Mouse (Mus musculus): ENCODE results near the gene Lyar. TPM values are rescaled to one million over a fixed set of nuclear protein-coding genes. Genes with fewer than 3 reads are reported as not detected.

The Lyar gene
- total RNA-seq, 2 experiments from 2014 or later = 10.2 to 13.9 TPM

DNA sequence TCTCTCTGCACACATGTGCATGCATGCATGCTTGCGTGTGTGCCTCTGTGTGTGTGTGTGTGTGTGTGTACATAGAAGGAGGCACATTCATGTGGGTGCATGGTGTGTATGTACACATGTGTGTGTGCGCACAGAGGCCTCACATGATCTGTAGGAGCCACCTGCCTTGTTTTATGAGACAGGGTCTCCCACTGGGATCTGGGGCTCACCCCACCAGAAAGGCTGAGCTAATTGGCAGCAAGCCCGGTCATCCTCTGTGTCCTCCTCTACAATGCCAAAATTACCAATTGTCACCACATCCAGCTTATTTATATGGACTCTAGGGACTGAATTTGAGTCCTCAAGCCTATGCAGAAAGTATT is 21.2 kb downstream of the Lyar start:
- no peak for DNase-seq
- intact Hi-C loops (cut with DNase I; ENCODE audit: low total_unique reads) = no loop called here

DNA sequence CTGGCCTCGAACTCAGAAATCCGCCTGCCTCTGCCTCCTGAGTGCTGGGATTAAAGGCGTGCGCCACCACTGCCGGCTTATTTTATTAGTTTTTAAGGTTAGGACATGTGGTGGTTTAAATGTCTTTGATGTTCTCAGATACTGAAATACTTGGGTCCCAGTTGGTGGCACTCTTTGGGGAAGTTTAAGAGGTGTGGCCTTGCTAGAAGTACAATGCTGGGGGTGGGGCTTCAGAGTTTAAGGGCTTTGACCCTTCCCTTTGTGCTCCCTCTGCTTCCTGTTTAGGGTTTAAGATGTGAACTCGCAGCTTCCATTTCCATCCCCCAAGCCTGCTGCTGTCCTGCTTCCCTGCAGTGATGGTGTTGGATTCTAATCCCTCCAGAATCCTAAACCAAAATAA is 21.7 kb downstream of the Lyar start:
- intact Hi-C loops (cut with DNase I; ENCODE audit: low total_unique reads) = no loop called here
- DNase-seq = no peak

DNA sequence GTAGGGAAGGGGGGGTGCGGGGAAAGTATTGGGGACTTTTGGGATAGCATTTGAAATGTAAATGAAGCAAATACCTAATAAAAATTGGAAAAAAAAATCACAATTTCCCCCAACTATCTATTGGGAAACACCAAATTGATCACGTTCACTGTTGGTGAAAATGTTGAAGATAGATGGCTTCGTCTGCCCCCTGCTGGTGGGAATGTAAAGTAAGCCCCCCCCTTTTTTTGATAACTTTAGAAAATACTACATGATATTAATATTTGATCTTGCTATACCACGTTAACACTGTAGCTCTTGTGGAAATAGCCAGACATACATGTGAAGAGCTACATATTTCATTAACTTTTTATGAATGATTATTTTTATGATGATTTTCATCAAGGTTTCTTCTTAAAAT is 34.9 kb downstream of the Lyar start:
- intact Hi-C loops (cut with DNase I; ENCODE audit: low total_unique reads) = no loop called here
- DNase-seq = no peak

DNA sequence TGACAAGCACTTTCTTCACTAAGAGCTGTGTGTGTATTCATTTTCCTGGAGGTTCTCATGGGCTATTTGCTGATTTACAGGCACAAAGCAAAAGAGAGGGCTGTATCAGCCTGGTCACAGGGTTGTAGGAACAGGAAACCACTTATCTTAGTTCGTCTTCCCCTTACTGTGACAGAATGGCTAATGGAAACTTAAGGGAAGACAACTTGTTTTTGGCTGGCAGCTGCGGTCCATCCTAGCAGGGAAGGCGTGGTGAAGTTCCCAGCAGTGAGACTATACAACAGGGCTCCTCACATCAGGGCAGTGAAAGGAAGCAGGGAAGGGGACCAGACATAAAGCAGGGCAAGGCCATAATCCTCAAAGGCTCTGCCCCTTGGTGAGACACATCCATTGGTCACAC is 35.4 kb downstream of the Lyar start:
- no peak for DNase-seq
- intact Hi-C loops (cut with DNase I; ENCODE audit: low total_unique reads) = no loop called here

DNA sequence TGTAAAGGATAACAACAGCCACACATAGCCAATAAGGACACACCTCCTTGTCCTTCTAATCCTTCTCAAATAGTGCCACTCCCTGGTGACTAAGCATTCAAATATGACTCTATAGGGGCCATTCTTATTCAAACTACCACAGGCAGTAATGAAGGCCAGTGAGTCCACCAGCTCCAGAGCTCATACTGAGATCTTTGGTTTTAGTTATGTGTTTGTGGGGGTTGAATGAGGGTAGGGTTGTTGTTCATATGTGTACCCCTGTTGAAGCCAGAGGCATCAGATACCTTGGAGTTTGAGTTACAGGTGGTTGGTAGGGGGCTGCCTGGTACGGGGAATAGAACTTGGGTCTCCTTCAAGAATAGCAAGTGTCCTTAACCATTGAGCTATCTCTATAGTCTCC is 36.3 kb downstream of the Lyar start:
- no peak for DNase-seq
- intact Hi-C loops (cut with DNase I; ENCODE audit: low total_unique reads) = no loop called here

DNA sequence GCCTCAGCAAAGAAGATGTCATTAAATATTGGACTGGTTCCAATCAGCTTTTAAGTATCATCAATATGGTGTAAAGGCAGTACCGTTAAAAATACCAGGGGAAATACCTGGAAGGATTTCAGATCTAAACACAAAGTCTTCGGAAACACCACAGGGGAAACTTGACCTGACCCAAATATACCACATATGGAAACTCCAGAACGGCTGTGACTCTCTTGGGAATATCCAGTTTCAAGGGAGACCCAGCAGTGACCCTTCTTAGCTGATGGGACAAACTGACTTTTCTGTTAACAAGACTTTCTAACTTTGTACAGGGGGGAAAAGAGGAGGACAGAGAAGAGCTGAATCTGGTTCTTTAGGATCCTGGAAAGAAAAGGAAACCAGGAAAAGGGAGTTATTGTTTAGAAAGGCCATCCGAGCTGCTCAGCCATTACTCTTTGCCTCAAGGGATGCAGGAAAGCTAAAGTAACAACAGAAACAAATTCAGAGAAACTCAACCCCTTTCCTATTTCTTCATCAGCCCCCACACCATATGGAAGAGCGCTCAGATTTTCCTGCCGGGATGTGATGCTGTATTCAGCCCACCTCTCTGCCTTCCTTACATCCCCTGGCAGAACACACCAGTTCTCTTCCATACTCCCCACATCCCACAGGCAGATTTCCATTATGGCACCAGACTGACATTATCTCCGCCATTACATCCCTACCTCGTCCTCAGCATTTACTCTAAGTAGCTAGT is 37.9 kb downstream of the Lyar start:
- intact Hi-C loops (cut with DNase I; ENCODE audit: low total_unique reads) = no loop called here
- DNase-seq = no peak

DNA sequence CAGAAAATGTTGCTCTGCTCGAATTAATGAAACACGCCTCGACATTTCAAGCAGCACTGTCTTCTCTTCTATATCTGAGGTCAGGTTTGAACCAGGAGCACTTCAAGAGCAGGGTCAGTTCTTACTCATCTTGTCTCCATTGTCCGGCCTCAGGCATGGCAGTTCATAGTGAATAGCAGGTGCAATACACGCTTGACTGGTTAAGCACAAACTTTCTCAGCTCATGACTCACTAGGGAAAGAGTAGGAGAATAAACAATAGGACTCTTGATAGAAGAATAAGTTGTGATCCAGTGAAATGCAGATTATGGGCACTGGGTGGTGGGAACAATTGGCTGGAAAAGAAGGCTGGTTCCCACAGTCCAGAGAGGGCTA is 38.5 kb downstream of the Lyar start:
- no peak for DNase-seq
- intact Hi-C loops (cut with DNase I; ENCODE audit: low total_unique reads) = no loop called here

DNA sequence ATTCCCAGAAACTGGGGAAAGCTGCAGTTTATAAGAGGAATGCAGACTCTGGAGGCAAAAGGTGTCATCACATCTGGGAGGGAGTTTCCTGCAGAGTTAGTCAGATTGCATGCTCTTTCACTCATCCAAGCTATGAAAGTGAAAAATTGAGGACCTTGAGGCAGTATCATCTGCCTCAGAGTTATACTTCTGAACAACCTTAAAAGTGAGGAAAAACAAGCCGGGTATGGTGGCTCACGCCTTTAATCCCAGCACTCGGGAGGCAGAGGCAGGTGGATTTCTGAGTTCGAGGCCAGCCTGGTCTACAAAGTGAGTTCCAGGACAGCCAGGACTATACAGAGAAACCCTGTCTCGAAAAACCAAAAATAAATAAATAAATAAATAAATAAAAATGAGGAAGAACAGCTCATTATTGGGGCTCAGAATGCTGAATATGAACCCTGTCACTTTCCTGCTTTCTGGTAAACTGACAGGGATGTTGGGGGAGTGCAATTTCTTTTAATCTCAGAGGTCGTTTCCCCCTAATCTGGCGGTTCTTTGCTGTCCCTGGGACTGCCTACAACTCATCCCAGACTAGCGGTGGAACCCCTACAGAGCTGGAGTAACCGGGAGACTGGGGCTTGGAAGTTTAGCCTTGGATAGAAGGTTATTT is 39.3 kb downstream of the Lyar start:
- no peak for DNase-seq
- intact Hi-C loops (cut with DNase I; ENCODE audit: low total_unique reads) = no loop called here

DNA sequence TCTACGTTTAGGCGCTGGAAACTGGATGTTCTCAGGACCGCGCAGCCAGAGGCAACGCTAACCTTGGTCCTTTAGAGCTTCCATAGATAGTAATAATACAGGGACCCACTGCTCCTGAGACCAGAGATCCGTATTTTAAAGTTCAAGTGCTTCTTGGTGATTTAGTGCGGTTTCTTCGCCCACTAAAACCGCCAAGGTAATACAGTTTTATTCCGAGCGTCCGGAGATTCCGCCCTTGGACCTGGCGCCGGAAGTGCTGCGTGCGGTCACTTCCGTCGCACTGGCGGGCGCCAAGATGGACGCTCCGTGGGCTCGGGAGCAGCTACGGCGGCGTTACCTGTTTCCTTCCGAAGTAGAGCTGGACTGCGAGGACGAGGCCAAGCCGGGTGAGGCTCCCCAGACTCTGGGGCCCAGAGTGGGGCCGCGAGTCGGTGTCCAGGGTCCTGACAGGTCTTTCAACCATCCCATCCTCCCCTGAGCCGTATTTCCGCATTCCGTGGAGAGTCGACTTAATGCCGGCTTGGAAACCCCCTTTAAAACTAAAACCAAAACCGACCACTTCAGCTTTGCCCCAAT is 39.9 kb downstream of the Lyar start, which contains the start of gene Tmem128:
TSS of gene Tmem128 (plus strand) at position 79 of the 576 bp plus-strand sequence.
- intact Hi-C loops (cut with DNase I; ENCODE audit: low total_unique reads) = no loop called here
- peak; percentile 50 for DNase-seq

DNA sequence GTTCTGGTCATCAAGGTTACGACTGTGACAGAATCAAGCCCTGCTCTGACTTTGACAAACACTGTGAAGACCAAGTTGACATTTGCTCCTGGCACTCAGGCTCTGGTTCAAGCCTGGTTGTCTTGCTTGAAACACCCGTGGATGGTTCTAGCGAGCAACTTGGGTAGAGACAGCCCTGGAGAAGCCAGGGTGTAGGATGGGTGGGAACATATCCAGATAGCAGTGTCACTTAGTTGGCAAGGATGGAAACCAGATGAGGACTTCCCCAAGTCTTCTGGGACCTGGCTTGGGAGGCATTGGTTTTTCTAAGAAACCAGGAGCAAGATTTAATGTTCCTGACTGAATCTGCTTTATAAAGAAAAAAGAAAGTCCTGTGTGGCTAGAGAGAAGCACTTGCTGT is 50.7 kb downstream of the Lyar start:
- DNase-seq = no peak
- intact Hi-C loops (cut with DNase I; ENCODE audit: low total_unique reads) = no loop called here

DNA sequence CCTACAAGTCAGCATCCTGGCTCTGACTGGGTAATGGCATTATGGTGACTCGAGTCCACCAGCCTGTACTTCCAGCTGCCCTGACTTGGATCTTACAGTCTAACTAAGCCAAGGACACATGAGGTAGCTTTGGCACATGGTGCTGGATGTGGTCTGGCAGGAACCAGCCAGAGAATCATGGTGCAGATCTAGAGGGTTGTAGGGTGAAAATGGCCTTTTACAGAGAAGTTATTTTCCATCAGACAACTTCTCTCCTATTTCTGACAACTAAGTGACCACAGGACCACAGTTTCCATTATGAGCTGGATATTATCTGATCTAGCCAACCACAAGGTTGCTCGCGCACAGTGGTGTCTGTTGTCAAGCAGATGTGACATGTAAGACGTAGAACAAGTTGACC is 53.6 kb downstream of the Lyar start:
- intact Hi-C loops (cut with DNase I; ENCODE audit: low total_unique reads) = no loop called here
- no peak for DNase-seq

DNA sequence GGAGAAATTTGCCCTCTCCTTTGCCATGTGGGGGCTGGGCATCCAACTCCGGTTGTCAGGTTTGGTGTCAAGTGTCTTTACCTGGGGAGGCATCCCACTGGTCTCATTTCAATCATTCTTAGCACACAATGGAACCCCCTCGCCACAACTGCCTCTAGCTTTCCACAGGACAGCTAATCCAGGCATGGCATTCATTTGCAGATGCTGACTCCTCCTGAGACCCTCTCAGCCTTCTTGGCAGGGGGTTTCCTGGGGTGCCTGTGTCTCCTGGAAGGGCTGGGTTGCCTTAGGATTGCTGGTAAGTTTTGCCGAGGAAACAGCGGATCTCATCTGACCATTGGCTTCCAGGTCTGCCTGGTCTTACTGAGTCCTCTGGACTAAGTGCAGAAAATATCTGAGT is 55.5 kb downstream of the Lyar start, which contains the start of gene Otop1:
TSS of gene Otop1 (plus strand) at position 202 of the 400 bp plus-strand sequence.
- intact Hi-C loops (cut with DNase I; ENCODE audit: low total_unique reads) = no loop called here
- DNase-seq = no peak

DNA sequence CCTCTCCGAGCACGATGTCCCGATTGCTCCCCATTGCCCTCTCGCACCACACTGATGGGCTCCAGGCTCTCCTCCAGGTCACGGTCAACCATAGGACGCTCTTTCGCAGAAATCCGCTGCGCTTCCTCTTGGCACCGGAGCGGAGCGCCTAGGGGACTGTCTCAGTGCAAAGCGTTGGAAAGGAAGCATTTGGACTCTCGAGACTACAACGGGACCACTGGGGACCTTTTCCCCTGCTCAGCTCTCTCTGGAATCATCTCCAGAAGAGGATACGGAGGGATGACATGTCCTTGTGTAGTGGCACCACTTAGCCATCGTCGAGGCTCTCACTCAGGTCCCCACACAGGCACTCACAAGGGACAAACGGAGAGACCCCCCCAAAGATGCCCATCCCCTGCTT is 56.2 kb downstream of the Lyar start:
- DNase-seq = no peak
- intact Hi-C loops (cut with DNase I; ENCODE audit: low total_unique reads) = no loop called here

DNA sequence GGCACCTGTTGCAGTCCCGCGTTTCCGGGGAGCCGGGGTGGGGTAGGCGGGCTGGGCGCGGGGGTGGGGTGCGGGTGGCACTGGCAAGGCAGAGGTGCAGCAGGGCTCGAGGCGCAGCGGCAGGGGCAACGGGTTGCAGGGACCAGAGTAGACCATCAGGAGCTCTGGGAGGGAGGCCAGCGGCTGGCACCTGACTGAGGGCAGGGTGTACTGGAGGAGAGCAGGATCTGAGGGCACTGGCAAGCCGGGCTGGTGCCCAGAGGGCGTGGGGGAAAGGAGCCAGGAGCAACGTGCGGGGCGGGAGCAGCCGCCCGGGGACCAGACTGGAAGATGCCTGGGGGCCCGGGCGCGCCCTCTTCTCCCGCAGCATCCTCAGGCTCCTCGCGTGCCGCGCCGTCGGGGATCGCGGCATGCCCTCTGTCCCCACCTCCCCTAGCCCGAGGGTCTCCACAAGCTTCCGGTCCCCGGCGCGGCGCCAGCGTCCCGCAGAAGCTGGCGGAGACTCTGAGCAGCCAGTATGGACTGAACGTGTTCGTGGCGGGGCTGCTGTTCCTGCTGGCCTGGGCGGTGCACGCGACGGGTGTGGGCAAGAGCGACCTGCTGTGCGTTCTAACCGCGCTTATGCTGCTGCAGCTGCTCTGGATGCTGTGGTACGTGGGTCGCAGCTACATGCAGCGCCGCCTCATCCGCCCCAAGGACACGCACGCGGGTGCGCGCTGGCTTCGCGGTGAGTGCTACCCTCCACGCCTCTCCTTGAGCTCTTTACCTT is 57.0 kb downstream of the Lyar start:
- intact Hi-C loops (cut with DNase I; ENCODE audit: low total_unique reads) = no loop called here
- no peak for DNase-seq

DNA sequence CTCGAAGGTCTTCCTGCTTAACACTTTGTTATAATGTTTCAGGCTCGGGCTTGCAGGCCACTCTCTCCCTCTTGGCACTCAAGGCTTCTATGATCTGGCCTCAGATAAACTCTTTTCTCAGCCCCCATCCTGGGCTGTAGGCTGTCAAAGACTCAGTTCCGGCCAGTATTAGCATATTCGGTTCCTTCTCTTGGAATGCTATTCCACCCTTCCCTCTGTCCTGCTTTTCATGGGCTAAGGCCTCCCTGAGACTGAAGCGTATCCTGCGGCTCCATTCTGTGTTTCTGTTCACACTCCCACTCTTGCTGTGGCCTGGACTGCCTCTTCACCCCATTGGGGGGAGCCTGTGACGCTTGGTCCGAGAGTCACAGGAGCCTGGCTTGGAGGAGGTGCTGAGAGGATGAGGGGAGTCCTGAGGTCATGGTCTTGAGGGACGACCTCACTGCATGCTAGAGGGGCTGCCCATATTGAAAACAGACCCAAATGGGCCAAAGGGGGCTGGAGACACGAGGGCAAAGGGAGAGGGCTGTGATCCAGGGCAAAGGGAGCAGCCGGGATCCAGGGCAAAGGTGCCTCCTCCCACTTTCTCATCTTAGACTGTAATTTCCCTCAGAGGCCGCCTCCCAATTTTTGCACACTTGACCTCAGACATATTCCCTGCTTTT is 57.8 kb downstream of the Lyar start:
- DNase-seq = no peak
- intact Hi-C loops (cut with DNase I; ENCODE audit: low total_unique reads) = no loop called here

DNA sequence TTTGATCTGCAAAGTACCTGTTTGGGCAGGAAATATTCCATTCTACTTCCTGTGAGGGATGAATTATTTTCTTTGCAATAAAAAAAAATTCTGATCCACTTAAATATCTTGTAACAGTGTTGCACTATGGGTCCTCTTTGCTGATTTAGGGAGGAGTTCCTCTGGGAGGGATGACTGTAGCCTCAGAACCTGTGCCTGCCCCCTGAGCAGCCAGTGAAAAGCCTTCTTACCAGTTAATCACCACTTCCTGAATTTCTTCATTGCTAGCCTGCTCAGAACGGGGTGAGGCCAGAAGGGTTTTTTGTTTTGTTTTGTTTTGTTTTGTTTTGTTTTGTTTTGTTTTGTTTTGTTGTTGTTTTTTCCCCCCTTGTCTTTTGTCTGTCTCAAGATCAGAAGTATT is 59.8 kb downstream of the Lyar start:
- intact Hi-C loops (cut with DNase I; ENCODE audit: low total_unique reads) = no loop called here
- DNase-seq = no peak
